Mouse (Mus musculus): ENCODE data around the gene Gnaq. TPM values are rescaled to one million over a fixed set of nuclear protein-coding genes. Genes with fewer than 3 reads are reported as not detected.

The Gnaq gene
- polyA plus RNA-seq, 1 experiment from 2014 or later = 5.3 TPM

DNA sequence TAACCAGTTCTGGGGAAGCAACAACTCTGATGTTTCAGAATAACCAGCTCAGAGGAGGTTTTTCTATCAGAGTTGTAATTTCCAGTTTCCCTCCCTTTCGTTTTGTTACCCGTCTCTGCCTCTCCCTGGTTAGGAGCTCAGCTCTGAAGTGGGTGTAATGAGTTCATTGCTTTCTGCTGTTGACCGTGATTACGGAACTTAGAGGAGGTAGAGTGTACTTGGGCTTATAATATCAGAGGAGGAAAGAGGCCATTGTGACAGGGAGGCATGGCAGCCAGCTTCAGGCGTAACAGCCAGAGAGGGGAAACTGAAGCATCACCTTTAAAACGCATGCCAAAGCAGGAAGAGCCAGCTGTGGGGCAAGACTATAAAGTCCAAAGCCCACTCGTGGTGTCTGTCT lies 245.9 kb downstream of the Gnaq start:
- Histone ChIP-seq H3K36me3 (replicated peaks; ENCODE audit: insufficient read depth, low read length) (peaks cover 8% of the 10 kb centered on the region), H3K27ac (ENCODE audit: low read depth) (no peak overlapping the region), H3K4me2 (ENCODE audit: low read depth, low read length) (no peak overlapping the region), H3K9ac (replicated peaks) (no peak overlapping the region), H3K4me1 (ENCODE audit: insufficient read depth) (no peaks in the 10 kb centered on the region), H3K9me3 (ENCODE audit: low read length) (no peaks in the 10 kb centered on the region), H3K27me3 (ENCODE audit: insufficient read depth, low read length) (no peaks in the 10 kb centered on the region), H3K4me3 (ENCODE audit: low read depth, low read length) (no peak overlapping the region)
- TF ChIP-seq EP300 (IDR thresholded peaks at IDR 0.05; ENCODE audit: low read depth) = no peak
- no peak for TF ChIP-seq CTCF (IDR thresholded peaks at IDR 0.05; ENCODE audit: low read depth)
- no peak for DNase-seq
- WGBS (ENCODE audit: insufficient replicate concordance) = 80% methylated on average over 7 of the region's 7 CpGs
- no peak for ATAC-seq

- Histone ChIP-seq H3K4me2 (ENCODE audit: low read depth, low read length) (no peak overlapping the region), H3K4me1 (ENCODE audit: insufficient read depth) (no peaks in the 10 kb centered on the region), H3K4me3 (ENCODE audit: low read depth, low read length) (no peak overlapping the region), H3K9ac (replicated peaks) (no peak overlapping the region), H3K36me3 (replicated peaks; ENCODE audit: insufficient read depth, low read length) (peaks cover 16% of the 10 kb centered on the region), H3K9me3 (ENCODE audit: low read length) (no peaks in the 10 kb centered on the region), H3K27ac (ENCODE audit: low read depth) (no peak overlapping the region), H3K27me3 (ENCODE audit: insufficient read depth, low read length) (no peaks in the 10 kb centered on the region)
- WGBS (ENCODE audit: insufficient replicate concordance) = 80% methylated on average over 8 of the region's 8 CpGs
- DNase-seq (no peak), ATAC-seq (no peak)
- TF ChIP-seq EP300 (IDR thresholded peaks at IDR 0.05; ENCODE audit: low read depth) = no peak
- no peak for TF ChIP-seq CTCF (IDR thresholded peaks at IDR 0.05; ENCODE audit: low read depth)
Observed at GRCm38 (mm10) chr19:16379687-16380086, 247.1 kb downstream of the Gnaq start.

DNA sequence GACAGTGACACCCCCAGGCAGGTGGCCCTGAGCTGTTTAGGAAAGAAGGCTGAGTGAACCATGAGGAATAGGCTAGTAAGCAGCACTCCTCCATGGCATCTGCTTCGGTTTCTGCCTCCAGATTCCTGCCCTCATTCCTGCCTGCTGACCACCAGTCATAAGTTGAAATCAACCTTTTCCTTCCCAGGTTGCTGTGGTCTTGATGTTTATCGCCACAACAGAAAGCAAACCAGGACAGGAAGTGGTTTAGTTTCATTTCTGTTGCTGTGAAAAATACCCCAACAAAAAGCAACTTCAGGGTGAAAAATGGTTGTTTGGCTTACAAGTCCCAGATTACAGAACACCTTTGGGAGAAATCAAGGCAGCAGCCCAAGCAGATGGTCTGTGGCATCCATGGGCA lies 249.8 kb downstream of the Gnaq start:
- H3K9me3 ChIP-seq (ENCODE audit: low read length) = no peaks in the 10 kb centered on the region
- no peak for DNase-seq
- no peak for ATAC-seq
- TF ChIP-seq CTCF (IDR thresholded peaks at IDR 0.05; ENCODE audit: low read depth) (no peak), EP300 (IDR thresholded peaks at IDR 0.05; ENCODE audit: low read depth) (no peak)
- no peak overlapping the region for H3K9ac ChIP-seq (replicated peaks)
- H3K27ac ChIP-seq (ENCODE audit: low read depth) = no peak overlapping the region
- no peaks in the 10 kb centered on the region for H3K27me3 ChIP-seq (ENCODE audit: insufficient read depth, low read length)
- no peak overlapping the region for H3K4me2 ChIP-seq (ENCODE audit: low read depth, low read length)
- WGBS (ENCODE audit: insufficient replicate concordance) = 26% methylated on average over 2 of the region's 2 CpGs
- H3K4me3 ChIP-seq (ENCODE audit: low read depth, low read length) = no peak overlapping the region
- H3K36me3 ChIP-seq (replicated peaks; ENCODE audit: insufficient read depth, low read length) = peaks cover 22% of the 10 kb centered on the region
- no peaks in the 10 kb centered on the region for H3K4me1 ChIP-seq (ENCODE audit: insufficient read depth)

DNA sequence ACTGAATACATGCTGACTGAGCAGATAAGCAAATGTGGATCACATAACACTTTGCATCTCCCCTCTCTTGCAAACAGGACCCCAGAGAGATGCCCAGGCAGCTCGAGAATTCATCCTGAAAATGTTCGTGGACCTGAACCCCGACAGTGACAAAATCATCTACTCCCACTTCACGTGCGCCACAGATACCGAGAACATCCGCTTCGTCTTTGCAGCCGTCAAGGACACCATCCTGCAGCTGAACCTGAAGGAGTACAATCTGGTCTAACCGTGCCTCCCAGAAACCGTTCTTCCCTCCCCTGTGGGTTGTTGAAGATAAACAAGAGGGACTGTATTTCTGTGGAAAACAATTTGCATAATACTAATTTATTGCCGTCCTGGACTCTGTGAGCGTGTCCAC lies 250.5 kb downstream of the Gnaq start:
- no peak for ATAC-seq
- DNase-seq = no peak
- H3K4me1 ChIP-seq (ENCODE audit: insufficient read depth) = no peaks in the 10 kb centered on the region

DNA sequence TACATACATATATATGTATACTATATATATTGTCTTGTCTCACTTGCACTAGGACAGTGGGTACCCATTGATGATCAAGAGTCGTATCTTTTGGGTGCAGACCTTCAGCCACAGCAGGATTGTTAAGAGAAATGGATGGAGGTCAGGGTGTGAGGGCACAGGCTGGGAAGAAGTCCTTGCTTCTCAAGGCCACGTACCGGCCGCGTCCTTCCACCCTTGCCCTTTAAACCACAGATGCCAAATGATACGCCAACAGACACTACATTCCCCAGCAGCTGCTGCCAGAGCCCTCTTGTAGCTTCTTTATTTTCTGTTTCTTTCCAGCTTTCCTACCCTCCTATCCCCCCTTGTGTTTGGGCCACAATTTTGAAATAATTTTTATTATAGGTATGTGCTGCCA lies 251.5 kb downstream of the Gnaq start:
- no peak overlapping the region for H3K9ac ChIP-seq (replicated peaks)
- TF ChIP-seq CTCF (IDR thresholded peaks at IDR 0.05; ENCODE audit: low read depth) (no peak), EP300 (IDR thresholded peaks at IDR 0.05; ENCODE audit: low read depth) (no peak)
- H3K27me3 ChIP-seq (ENCODE audit: insufficient read depth, low read length) = no peaks in the 10 kb centered on the region
- H3K36me3 ChIP-seq (replicated peaks; ENCODE audit: insufficient read depth, low read length) = peaks cover 24% of the 10 kb centered on the region
- 85% methylated on average over 6 of the region's 6 CpGs for WGBS (ENCODE audit: insufficient replicate concordance)
- no peak overlapping the region for H3K4me3 ChIP-seq (ENCODE audit: low read depth, low read length)
- ATAC-seq (no peak), DNase-seq (no peak)
- H3K9me3 ChIP-seq (ENCODE audit: low read length) = no peaks in the 10 kb centered on the region
- H3K4me2 ChIP-seq (ENCODE audit: low read depth, low read length) = no peak overlapping the region
- H3K27ac ChIP-seq (ENCODE audit: low read depth) = no peak overlapping the region
- no peaks in the 10 kb centered on the region for H3K4me1 ChIP-seq (ENCODE audit: insufficient read depth)

More for the DNA sequence above, 250.5 kb downstream of the Gnaq start:
- no peaks in the 10 kb centered on the region for H3K9me3 ChIP-seq (ENCODE audit: low read length)
- no peak overlapping the region for H3K4me2 ChIP-seq (ENCODE audit: low read depth, low read length)
- 64% methylated on average over 13 of the region's 13 CpGs for WGBS (ENCODE audit: insufficient replicate concordance)
- H3K27ac ChIP-seq (ENCODE audit: low read depth) = no peak overlapping the region
- H3K9ac ChIP-seq (replicated peaks) = no peak overlapping the region
- H3K27me3 ChIP-seq (ENCODE audit: insufficient read depth, low read length) = no peaks in the 10 kb centered on the region
- H3K36me3 ChIP-seq (replicated peaks; ENCODE audit: insufficient read depth, low read length) = peaks cover 27% of the 10 kb centered on the region
- no peak for TF ChIP-seq EP300 (IDR thresholded peaks at IDR 0.05; ENCODE audit: low read depth)
- TF ChIP-seq CTCF (IDR thresholded peaks at IDR 0.05; ENCODE audit: low read depth) = no peak
- no peak overlapping the region for H3K4me3 ChIP-seq (ENCODE audit: low read depth, low read length)

GRCm38 (mm10) chr19:16384957-16385356 lies 252.3 kb downstream of the Gnaq start:
- no peaks in the 10 kb centered on the region for H3K9me3 ChIP-seq (ENCODE audit: low read length)
- WGBS (ENCODE audit: insufficient replicate concordance) = 92% methylated on average over 11 of the region's 11 CpGs

GRCm38 (mm10) chr19:16386514-16386913 lies 253.9 kb downstream of the Gnaq start:
- TF ChIP-seq EP300 (IDR thresholded peaks at IDR 0.05; ENCODE audit: low read depth) (no peak), CTCF (IDR thresholded peaks at IDR 0.05; ENCODE audit: low read depth) (no peak)
- no peak for ATAC-seq
- Histone ChIP-seq H3K4me1 (ENCODE audit: insufficient read depth) (no peaks in the 10 kb centered on the region), H3K27me3 (ENCODE audit: insufficient read depth, low read length) (no peaks in the 10 kb centered on the region), H3K9ac (replicated peaks) (no peak overlapping the region), H3K36me3 (replicated peaks; ENCODE audit: insufficient read depth, low read length) (peaks cover 24% of the 10 kb centered on the region), H3K4me3 (ENCODE audit: low read depth, low read length) (no peak overlapping the region), H3K4me2 (ENCODE audit: low read depth, low read length) (no peak overlapping the region), H3K27ac (ENCODE audit: low read depth) (no peak overlapping the region), H3K9me3 (ENCODE audit: low read length) (no peaks in the 10 kb centered on the region)
- no peak for DNase-seq
- 76% methylated on average over 6 of the region's 6 CpGs for WGBS (ENCODE audit: insufficient replicate concordance)

More at GRCm38 (mm10) chr19:16384957-16385356, 252.3 kb downstream of the Gnaq start:
- H3K36me3 ChIP-seq (replicated peaks; ENCODE audit: insufficient read depth, low read length) = peaks cover 24% of the 10 kb centered on the region
- H3K4me3 ChIP-seq (ENCODE audit: low read depth, low read length) = no peak overlapping the region
- H3K27me3 ChIP-seq (ENCODE audit: insufficient read depth, low read length) = no peaks in the 10 kb centered on the region
- no peak overlapping the region for H3K4me2 ChIP-seq (ENCODE audit: low read depth, low read length)
- H3K9ac ChIP-seq (replicated peaks) = no peak overlapping the region
- H3K4me1 ChIP-seq (ENCODE audit: insufficient read depth) = no peaks in the 10 kb centered on the region
- DNase-seq (no peak), ATAC-seq (no peak)
- no peak overlapping the region for H3K27ac ChIP-seq (ENCODE audit: low read depth)
- TF ChIP-seq CTCF (IDR thresholded peaks at IDR 0.05; ENCODE audit: low read depth) = no peak
- no peak for TF ChIP-seq EP300 (IDR thresholded peaks at IDR 0.05; ENCODE audit: low read depth)
